Mouse (Mus musculus): ENCODE data around the gene Clpp.

The Clpp gene

GRCm38 (mm10) chr17:56990115-56990746, at the start of gene Clpp:
Gene Clpp (plus strand): TSS chr17:56990305.
- peak; percentile 87 for DNase-seq (ENCODE audit: low spot score)

GRCm38 (mm10) chr17:56950915-56951314, 39.2 kb upstream of the Clpp start:
- DNase-seq (ENCODE audit: low spot score) = peak; percentile 62

GRCm38 (mm10) chr17:56952639-56953038, 37.5 kb upstream of the Clpp start:
- DNase-seq (ENCODE audit: low spot score) = no peak

GRCm38 (mm10) chr17:56954871-56955270, 35.2 kb upstream of the Clpp start:
- no peak for DNase-seq (ENCODE audit: low spot score)

GRCm38 (mm10) chr17:56957763-56958429, 32.2 kb upstream of the Clpp start:
- DNase-seq (ENCODE audit: low spot score) = no peak

GRCm38 (mm10) chr17:56958667-56959066, 31.4 kb upstream of the Clpp start:
- DNase-seq (ENCODE audit: low spot score) = no peak

- DNase-seq (ENCODE audit: low spot score) = no peak
Observed at GRCm38 (mm10) chr17:56961880-56962279, 28.2 kb upstream of the Clpp start.

GRCm38 (mm10) chr17:56962642-56963405, 27.3 kb upstream of the Clpp start:
- DNase-seq (ENCODE audit: low spot score) = no peak

- DNase-seq (ENCODE audit: low spot score) = no peak
Observed at GRCm38 (mm10) chr17:56963646-56964045, 26.5 kb upstream of the Clpp start.

- DNase-seq (ENCODE audit: low spot score) = no peak
Observed at GRCm38 (mm10) chr17:56969321-56969720, 20.8 kb upstream of the Clpp start.

- no peak for DNase-seq (ENCODE audit: low spot score)
Observed at GRCm38 (mm10) chr17:56970081-56970480, 20.0 kb upstream of the Clpp start.

GRCm38 (mm10) chr17:56973956-56974707, 16.0 kb upstream of the Clpp start:
- no peak for DNase-seq (ENCODE audit: low spot score)

- no peak for DNase-seq (ENCODE audit: low spot score)
Observed at GRCm38 (mm10) chr17:56974708-56975240, 15.3 kb upstream of the Clpp start.

GRCm38 (mm10) chr17:56975391-56975790, 14.7 kb upstream of the Clpp start:
- no peak for DNase-seq (ENCODE audit: low spot score)

GRCm38 (mm10) chr17:56976531-56977390, 13.3 kb upstream of the Clpp start:
- DNase-seq (ENCODE audit: low spot score) = no peak

GRCm38 (mm10) chr17:56979524-56979923, 10.6 kb upstream of the Clpp start:
- no peak for DNase-seq (ENCODE audit: low spot score)

GRCm38 (mm10) chr17:56981049-56981448, 9.1 kb upstream of the Clpp start:
- DNase-seq (ENCODE audit: low spot score) = no peak

GRCm38 (mm10) chr17:56982013-56982412, 8.1 kb upstream of the Clpp start, which contains the start of gene Acer1:
Gene Acer1 (minus strand): TSS chr17:56982126.
- no peak for DNase-seq (ENCODE audit: low spot score)

GRCm38 (mm10) chr17:56984886-56985285, 5.2 kb upstream of the Clpp start:
- no peak for DNase-seq (ENCODE audit: low spot score)

GRCm38 (mm10) chr17:56985656-56986055, 4.4 kb upstream of the Clpp start:
- DNase-seq (ENCODE audit: low spot score) = no peak

Data from urinary bladder, postnatal 25 days (tissue).